Mouse (Mus musculus) mesoderm, embryonic 11.5 days (tissue): ENCODE results near the gene Setdb2.
"Not testable (repeated sequence)": the region's sequence is repeated elsewhere in the genome, so short reads cannot be mapped to it uniquely, and the experiment has no call there.

Experiments
- DNase-seq: peaks from one replicate; pipeline ENCODE4 v3.0.0-alpha.2; 2012; ENCODE audit warnings: low read depth, low spot score

Gene Setdb2

DNA sequence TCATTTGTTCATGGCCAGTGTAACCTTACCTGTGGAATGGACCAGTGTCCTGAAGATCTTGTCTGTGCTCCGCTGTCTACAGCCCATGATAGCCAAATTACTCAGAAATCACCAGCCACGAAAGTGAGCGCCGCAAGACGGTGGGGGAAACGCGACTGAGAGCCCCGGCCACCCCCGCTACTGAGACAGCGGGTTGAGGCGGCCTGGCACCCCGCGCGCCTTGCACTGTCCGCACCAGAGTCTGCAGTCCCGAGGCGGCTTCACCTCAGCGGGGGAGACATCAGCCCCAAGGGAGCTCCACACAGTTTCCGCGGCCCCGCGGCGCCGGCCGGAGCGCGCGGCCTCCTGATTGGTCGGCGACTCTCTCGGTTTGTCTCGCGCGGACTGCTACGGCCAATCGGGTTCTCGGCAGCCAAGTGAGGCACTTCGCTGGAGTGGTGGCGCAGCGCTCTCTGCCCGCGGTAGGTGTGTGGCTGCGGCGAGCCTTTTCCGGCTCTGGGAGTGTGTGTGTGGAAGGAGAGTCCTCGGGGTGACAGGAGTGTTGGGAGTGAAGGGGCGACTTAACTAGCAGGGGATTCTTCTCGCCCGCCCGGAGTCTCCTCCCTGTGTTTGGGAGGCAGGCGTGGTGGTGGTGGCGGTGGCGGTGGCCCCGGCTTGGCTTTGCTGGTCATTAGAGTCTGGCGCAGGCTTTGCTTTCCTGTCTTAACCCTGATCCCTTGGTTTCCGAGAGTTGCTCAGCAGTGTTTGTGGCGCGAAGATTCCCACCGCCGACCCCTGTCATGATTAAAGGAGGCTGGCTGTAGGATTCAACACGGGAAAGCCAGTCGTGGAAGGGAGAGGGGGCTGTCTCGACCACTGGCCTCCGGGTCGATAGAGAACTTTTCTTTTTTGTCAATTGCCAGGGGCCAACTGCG, at the start of gene Setdb2, which contains the start of gene Cab39l:
TSS of gene Setdb2 (minus strand) at position 327 of the 914 bp plus-strand sequence.
TSS of gene Cab39l (plus strand) at position 415 of the 914 bp plus-strand sequence.
- DNase-seq = peak; percentile 95

DNA sequence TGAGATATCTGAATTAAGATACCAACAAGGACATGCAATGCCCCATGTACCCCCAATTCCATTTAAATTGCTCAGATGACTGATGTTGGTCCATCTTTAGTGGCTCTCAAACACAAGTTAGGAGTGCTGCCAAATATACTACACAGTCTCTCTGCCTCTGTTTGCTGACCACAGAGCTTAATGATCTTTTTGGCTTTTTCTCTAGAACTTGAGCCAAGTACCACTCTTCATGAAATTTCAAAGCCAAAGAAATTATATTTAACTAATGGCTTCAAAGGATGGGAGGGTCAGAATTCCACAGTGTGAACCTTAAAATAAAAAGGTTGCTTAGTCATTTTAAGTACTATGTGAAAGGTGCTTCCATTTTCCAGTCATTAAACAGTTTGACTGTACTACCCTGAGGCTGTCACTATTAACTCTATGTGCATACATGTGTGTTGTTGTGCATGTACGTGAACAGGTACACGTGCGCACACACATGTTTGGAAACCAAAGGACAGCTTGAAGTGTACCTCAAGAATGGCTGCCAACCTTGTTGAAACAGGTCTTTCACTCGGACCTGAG, 44.6 kb upstream of the Setdb2 start:
- no peak for DNase-seq

DNA sequence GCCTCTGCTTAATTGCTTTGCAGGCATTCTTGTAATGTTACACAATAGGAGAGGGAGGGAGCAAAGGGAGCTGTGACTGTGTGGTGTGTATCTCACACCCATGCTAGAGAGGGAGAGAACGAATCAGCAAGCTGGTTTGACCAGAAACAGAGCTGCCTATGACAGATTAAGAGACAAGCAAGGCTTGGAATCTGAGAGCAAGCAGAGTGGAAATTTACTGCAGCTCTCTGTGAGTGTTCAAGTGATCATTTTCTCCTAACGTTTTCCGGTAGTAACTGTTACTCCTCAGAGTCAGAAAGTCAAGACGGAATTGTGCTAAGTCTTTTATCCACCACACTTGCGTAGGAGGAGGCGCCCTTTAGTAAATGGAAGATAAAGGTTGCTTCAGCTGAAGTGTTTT, 38.0 kb upstream of the Setdb2 start:
- DNase-seq = no peak

DNA sequence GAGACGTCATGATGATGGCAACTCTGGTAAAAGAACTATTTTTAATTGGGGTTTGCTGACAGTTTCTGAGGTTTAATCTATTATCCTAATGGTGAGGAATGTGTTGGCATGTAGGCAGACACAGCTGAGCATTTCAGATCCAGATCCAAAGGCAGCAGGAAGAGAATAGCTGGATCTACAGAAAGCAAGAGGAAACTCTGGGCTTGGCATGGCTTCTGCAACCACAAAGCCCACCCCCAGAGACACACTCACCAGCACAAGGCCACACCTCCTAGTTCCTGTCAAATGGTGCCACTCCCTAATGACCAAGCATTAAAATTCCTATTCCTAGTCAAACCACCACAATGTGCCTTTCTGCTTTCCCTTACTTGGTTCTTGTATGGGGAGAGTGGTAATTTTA, 30.1 kb upstream of the Setdb2 start:
- no peak for DNase-seq

DNA sequence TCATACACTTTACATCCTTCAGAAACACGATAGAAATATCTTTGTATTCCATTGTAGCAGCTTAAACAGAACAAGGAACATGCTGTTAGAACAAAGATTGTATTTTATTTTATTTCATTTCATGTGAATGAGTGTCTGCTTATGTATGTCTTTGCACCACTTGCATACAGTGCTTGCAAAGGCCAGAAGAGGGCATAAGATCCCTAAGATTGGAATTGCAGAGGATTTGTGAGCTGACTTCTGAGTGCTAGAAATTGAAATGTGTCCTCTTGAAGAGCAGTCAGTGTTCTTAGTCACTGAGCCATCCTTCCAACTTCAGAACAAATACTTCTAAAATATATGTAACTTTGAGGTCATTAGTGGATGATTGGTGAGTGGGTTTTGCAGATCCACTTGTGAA, 27.1 kb upstream of the Setdb2 start:
- peak; percentile 6 for DNase-seq

DNA sequence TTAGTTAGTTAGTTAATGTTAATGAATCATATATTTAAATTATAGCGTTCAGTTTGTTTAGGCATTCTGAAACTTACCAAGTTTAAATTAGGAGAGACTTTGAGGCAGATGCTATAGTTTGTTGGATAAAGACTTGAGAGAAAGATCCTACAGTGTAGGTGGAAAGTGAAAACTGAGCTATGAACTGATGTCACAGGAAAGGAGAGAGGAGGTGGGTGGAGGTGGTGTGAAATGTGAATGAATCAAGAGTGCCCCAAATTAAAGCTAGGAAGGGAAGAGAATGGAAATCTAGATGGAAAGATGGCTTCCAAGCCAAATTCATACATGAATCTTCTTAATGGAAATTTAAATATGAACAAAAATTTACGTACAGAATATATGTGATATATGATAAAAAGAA, 25.8 kb upstream of the Setdb2 start:
- DNase-seq = no peak

DNA sequence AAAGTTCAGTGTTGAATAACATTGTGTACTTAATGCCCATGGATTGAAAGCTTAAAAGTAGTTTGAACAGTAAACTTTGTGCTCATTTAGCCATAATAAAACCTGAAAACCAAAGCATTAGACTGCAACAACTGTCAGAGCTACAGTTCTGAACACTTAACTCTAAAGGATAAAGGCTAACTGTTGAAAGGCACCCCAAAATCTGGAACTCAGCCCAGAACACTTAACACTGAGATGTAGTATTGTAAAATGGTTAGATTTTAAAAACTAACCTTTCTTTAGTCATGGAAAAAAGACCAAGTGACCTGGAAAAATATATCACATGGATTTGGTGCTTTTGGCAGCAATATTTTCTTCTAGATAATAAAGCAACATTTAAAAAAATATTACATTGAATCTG, 7.3 kb upstream of the Setdb2 start:
- DNase-seq = no peak

DNA sequence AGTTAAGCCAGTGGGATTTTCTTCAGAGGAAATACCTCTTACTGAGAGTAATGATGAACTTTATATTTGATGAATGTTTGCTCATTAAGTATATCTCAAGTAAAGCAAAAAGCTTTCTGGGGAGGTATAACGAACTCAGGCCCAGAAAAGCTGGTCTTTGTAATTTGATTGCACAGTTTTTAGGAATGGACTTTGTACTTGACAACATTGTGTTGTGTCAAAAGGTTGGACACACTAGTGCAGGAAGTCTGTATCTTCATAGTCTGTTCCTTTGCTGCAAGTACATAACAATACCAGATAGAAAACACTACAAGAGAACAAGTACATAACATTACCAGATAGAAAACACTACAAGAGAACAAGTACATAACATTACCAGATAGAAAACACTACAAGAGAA, 4.7 kb upstream of the Setdb2 start:
- no peak for DNase-seq

DNA sequence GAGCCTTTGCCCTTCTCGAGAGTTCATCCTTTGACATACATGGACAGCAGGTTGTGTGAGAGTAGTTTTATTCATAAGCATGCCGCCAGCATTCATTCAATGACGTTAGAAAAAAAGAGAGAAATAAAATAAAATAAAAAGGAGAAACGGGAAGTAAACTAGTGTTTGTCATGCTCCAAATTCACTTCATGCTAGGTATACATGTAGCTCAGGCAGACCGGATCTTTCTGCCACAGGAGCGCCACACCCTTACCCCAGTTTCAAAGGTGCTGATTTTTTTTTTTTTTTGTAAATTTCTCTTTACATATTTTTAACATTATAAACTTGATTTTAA, 755 bp upstream of the Setdb2 start:
- no peak for DNase-seq

DNA sequence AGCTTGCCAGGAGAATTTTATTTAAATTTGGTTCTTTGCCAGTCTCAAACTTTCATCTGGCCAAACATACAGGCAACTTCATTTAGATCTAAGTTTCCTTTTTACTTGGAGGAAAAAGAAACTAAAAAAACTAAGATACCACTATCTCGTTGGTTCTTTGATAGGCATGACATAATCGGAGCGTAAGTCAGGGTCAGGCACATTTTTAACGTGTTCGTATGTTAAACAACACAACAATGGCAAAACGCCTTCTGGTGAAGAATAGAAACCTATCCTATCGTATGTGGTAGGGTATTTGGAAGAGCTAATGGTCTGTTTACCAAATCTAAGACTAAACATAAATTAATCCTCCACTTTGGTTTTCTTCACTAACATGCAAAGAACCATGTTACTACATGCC, 645 bp downstream of the Setdb2 start:
- DNase-seq = no peak

DNA sequence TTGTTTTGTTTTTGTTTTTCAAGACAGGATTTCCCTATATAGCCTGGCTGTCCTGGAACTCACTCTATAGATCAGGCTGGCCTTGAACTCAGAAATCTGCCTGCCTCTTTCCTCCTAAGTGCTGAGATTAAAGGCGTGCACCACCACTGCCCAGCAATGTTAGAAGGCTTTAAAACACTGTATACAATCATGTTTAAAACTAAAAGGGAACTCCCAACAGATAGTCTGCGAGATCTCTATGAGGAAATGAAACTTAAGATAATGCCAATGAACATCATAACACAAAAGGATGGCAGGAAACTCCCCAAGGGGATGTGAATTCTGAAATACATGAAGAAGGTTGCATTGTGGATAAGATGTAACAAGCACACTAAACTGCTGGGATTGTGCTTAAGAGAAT, 2.2 kb downstream of the Setdb2 start:
- DNase-seq = no peak

DNA sequence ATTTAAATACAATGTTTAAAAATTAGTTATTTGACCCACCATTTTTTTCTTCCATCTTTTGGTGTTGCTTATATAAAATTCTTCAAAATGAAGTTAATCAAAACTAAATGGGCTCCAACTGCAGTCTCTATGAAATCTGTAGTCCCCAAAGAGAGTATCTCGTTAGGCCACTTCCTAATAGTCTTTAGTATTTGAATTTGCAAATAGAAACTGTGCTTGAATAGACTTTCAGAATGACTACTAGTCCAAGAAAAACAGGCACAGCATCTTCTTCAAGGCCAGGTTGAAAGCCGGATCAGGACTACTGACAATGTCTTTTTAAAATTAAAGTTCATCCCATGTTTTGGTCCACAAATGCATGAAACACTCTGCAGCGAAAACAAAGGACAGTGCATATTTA, 3.3 kb downstream of the Setdb2 start:
- no peak for DNase-seq

DNA sequence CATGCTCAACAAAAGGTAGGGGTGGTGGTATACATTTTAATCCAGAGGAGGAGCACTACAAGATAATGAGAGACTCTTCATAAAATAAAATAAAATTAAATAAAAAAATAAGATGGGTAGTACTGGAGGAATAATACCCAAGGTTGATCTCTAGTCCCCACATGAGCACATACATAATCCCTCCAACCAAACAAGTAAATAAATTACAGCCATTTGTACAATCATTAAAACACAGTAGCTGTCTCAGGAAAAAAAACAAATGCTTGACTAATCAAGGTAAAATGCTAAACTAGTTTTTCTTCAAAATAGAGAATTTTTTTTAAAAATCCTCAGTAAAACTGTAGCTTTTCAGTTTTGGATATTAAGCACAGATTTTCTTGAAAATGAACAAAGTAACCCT, 5.5 kb downstream of the Setdb2 start:
- no peak for DNase-seq

DNA sequence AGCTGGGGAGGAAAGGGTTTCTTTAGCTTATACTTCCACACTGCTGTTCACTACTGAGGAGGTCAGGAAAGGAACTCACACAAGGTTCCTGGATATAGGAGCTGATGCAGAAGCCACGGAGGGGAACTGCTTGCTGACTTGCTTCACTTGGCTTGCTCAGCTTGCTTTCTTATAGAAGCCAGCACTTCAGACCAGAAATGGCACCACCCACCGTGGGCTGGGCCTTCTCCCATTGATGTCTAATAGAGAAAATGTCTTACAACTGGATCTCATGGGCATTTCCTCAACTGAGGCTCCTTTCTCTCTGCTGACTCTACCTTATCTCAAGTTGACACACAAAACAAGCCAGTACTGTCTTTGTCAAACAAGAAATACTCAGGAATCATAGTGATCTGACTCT, 6.8 kb downstream of the Setdb2 start:
- no peak for DNase-seq

DNA sequence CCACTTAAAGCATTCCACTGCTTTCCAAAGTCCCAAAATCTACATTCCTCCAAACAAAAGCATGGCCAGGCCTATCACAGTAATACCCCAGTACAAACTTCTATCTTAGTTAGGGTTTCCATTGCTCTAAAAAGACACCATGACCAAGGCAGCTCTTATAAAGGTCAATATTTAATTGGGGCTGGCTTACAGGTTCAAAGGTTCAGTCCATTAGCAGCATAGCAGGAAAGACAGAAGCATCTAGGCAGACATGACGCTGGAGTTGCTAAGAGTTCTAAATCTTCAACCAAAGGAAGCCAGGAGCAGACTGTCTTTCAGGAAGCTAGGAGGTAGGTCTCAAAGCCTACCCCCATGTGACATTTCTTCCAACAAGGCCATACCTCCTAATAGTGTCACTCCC, 10.1 kb downstream of the Setdb2 start:
- no peak for DNase-seq

DNA sequence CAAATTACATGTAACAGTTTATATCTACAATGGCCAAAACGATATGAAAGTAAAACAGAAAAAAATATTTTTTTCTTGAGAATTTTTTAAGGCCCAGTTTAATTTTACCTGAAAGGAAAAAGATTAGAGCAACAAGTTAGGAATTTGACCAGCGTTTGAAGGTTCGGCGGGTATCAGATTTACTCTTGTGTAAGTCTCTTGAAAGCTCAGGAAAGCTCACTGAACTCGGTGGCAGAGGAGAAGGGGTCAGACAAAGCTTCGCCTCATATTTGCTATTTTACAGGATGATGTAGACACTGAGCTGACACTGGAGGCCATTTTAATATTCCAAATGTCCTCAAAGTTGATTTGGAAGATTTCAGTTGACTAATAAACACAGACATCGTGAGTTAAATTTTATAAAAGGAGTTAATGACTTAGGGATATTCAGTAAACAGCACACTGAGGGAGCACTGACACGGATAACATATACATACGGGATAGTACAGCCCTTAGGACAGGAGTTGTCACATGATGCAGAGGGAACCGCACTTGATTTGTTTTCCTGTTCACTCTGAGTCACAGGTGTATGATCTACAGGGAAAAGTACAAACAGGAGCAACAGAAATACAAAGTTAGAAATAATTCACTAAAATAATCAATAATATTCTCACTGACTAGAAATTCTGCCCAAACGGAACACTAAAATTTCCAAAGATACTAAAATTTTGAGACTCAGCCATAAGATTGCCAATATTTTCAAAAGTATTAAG, 17.6 kb downstream of the Setdb2 start:
- no peak for DNase-seq

DNA sequence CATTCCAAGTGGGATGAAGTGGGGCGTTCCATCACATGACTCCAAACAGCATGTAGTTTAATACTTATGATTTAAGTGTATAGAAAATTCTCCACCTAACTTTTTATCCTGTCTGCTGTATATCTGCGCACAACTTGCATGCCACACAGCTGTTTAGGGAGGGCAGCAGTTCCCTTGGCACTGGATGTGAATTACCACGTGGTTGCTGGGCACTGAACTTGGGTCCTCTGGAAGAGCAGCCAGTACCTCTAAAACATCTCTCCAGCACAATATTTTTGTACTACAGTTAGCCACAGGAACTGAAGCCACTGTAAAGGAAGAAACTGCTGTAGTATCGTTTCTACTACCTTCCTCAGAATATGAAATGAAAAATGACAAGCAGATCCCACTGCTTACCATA, 22.5 kb downstream of the Setdb2 start:
- no peak for DNase-seq

DNA sequence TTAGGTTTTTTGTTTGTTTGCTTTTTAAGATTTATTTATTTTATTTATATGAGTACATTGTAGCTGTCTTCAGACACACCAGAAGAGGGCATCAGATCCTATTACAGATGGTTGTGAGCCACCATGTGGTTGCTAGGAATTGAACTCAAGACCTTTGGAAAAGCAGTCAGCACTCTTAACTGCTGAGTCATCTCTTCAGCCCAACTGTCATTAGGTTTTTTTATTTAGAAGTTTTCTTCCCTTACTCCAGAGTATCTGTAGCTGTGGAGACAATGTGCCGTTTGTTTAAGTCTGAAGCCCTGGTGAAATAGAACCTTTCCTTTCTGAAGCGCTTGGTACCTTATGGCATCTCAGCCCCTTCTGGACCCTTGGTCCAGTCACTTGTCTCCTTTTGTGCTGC, 25.7 kb downstream of the Setdb2 start:
- not testable (repeated sequence) for DNase-seq

DNA sequence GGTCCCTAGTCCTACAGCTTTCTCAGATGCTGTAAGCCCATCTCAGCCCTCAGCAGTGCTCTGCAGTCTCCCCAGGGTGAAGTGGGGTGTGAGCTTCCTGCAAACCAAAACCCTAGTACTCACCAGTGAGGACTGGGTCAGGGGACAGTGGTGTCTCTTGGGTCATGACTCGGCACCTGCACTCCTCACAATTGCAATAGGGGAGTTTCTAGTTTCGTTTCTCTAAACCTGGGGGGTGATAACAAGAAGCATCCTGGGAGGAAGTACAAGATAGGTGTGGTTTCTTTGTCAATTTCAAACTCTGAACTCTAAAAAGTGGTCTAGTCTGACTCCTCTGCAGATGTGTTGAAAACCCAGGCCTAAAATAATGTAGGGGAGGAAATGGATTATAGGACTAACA, 43.7 kb downstream of the Setdb2 start:
- DNase-seq = no peak

DNA sequence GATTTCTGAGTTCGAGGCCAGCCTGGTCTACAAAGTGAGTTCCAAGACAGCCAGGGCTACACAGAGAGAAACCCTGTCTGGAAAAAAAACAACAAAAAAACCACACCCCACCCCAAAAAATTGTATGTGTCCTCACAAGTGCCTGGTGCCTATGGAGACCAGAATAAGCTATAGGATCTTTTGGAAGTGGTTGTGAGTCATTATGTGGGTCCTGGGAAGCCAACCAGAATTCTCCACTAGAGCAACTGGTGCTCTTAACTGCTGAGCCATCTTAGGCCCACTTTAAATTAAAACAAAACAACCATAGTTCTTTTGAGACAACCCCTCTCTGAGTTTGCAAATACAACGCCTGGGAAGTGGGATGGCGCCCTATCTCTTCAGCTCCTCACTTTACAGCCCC, 45.4 kb downstream of the Setdb2 start, which contains the start of gene Phf11c:
TSS of gene Phf11c (minus strand) at position 101 of the 400 bp plus-strand sequence.
- no peak for DNase-seq

DNA sequence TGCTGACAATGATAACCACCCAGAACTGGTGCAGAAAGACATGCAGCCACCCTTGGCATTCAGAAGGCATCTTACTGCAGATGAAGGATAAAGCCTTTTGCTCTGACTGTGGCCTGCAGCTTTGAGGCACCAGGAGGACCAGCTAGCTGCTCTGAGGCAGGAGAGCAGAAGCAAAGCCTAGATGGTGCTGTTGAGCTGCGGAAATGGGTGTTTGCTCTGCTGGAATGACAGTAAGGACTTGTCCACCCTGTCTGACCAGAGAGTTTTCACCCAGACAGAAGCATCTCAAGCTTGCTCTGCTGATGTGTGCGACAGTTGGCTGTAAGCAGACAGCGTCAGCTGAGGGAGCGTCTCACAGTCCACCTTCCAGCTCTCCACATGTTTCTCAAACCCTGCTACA, 50.5 kb downstream of the Setdb2 start:
- not testable (repeated sequence) for DNase-seq

DNA sequence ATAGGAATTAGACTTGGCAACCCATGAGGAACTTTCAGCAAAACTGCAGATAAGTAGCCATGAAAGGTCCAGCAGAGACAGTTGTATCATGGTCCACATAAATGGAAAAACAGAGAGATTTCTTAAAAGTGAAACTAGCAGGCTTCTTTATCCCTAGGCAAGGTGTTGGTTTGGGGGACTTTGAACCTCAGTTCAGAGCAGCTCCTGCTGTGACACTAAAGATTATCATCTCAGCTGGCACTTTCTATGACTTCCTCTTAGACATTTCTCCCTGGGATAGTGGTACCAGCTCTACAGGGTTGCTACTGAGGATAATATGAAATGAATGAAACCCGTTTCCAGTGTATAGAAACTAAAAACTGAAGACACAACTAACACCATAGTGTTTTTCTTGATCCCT, 51.2 kb downstream of the Setdb2 start:
- DNase-seq = no peak
